Mouse (Mus musculus) left cerebral cortex, postnatal 25 days (tissue): Measurements from ENCODE around the gene Tmem230. TPM values are rescaled to one million over a fixed set of nuclear protein-coding genes. Genes with fewer than 3 reads are reported as not detected.

Source experiments
- DNase-seq, 2 experiments: peaks; one replicate each; pipeline ENCODE4 v3.0.0; 2022; ENCODE audit warnings: low spot score in 2 of 2, mixed read lengths in 1 of 2
- intact Hi-C: fragments of 180-260 bp; cut with DNase I; formaldehyde crosslinking; loops from one replicate; pipeline ENCODE4 v1.15.1; 2025
- total RNA-seq, 2 experiments: library from RNA; stranded (reverse); gene quantifications; 2 replicates each; pipeline ENCODE4 v1.2.3; 2021

The Tmem230 gene
- total RNA-seq, 2 experiments from 2014 or later = 32.1 TPM

GRCm38 (mm10) chr2:132276249-132276648 lies 28.6 kb upstream of the Tmem230 start:
- intact Hi-C loops = no loop called here
- no peak for DNase-seq

- intact Hi-C loops = no loop called here
- DNase-seq = no peak
Observed at GRCm38 (mm10) chr2:132275527-132275926, 27.9 kb upstream of the Tmem230 start.

DNA sequence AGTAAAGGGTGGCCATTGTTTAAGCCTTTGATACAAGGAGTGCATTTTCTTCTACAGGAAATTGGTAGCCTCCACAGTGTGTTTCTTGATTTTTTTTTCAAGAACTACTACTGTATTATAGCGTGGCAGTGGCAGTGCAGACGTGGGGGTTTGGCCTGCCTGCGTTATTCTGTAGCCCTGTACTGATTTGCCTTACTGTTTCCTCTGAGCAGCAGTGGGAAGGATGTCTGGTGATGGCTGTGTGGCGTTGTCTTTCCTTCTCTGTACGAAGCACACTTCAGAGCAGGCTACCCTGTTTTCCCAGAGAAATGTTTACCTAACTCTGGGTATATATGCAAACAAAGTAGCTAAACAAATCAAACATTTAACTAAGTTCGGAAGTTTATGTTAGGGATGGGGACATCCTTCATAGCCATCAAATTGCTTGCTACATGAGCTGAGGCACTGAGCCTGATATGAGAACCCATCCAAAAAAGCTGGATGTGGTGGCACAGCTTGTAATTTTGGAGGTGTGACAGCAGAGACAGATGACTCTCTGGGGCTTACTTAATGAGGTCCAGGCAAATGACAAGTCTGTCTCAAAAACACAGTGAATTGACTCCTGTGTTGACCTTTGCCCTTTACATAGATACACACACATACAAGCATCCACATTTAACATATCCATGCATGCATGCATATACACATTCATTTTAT lies 25.2 kb upstream of the Tmem230 start:
- no peak for DNase-seq
- intact Hi-C loops = no loop called here

DNA sequence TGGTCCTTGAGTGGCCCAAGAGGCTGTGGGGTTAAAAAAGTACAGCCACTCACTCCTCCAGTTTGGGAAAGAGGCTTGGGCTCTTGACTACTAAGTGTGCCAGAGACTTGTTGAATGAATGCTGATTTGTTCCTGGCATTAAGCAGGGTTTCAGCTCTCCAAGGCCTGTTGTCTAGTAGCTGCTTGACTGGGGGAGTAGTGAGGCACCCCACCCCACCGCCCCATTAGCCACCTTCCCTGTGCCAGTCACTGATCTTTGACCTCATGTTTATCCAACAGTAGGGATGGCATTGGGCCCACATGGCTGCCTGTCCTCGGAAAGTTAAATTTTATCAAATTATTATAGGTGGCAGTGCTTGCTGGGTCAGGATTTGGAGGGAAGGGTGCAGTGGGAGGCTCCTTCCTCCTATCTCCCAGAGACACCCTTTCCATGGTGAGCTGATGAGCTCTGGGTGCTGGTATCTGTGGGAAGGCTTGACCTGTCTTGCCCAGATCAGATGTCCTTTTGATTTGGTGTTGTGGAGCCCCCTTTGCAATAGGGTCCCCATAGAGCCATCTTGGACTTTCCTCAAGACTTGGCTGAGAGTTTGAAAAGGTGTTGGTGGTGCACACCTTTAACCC lies 22.8 kb upstream of the Tmem230 start:
- DNase-seq = no peak
- intact Hi-C loops = no loop called here

DNA sequence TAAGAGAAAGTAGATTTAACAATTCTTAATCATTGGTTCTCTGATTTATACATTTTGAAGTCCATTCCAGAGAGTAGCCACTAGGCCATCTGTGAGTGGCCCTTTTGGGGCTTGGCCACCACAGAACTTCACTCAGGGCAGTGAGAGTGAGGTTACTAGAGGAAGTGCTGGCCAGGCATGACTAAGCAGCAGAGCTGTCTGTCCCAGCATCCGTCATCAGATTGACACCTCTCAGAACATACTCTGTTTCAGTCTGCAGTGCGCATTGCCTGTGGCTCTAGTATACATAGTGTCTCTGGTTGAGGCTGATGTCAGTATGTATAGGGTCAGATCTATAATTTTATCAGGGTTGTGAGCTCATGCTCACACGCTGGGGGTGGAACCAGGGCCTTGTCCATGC lies 21.6 kb upstream of the Tmem230 start:
- no peak for DNase-seq
- intact Hi-C loops = no loop called here

GRCm38 (mm10) chr2:132266086-132266485 lies 18.5 kb upstream of the Tmem230 start:
- DNase-seq = no peak
- intact Hi-C loops = no loop called here

GRCm38 (mm10) chr2:132265196-132265595 lies 17.6 kb upstream of the Tmem230 start:
- DNase-seq = no peak
- intact Hi-C loops = no loop called here

DNA sequence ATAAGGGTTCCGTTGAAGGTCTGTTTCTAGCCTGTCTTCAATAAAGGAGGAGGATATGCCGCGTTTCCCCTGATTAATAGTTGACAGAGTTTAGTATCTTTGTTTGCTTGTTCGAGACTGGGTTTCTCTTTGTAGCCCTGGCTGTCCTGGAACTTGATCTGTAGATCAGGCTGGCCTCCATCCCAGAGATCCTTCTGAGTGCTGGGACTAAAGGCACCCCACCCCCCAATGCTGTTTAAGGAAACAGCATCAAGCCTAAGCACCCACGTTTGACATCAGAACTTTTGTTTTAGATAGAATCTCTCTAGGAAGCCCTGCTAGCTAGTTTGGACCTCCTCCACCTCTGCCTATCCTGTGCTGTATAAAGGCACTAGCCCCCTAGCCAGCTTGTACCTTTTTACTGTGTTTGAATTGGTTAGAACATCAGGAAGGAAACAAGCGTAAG lies 16.7 kb upstream of the Tmem230 start:
- intact Hi-C loops = loop anchor here (5.0 kb wide), 2 partner anchors 38 to 223 kb away; no protein-coding TSS in a partner anchor

DNA sequence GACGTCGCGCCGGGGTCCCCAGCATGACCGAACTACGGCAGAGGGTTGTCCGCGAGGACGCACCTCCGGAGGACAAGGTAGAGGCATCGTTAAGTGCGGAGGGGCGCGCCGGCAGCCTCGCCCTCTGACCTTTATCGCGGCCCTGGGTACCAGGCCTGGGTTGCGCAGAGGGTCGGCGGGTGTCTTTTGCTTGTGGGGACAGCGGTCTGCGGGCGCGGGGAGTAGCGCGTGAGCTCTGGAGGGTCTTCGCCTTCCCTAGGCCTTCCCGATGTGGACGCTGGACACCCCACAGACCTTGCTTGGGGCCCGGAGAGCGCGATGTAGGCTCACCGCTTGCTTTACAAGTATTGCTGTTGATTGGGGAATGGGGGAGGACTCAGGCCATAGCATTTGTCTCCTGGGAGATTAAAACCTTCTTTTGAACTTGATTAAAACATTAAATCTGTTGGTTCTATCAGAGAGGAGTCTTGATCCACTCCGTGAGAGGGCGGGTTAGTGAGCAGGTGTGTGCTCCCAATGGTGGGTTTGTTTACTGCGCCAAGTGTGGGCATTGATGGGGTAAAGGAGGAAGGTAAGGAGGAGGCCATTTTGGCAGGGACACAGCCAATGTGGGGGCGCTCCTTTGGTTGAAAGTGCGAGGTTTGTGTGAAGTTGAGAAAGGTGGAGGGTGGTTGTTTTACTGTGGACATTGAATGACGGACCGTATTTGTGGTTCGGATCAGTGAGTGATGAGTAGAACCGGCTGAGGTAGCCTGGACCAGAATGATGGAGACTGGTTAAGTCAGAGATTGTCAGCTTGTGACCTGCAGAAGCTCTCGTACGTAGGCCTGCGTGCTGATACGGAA lies 16.0 kb upstream of the Tmem230 start:
- peak; percentile 48 to 62 for DNase-seq
- intact Hi-C loops = loop anchor here (5.0 kb wide), 2 partner anchors 39 to 224 kb away; no protein-coding TSS in a partner anchor

More for the DNA sequence above, 16.7 kb upstream of the Tmem230 start:
- peak in 1 of 2 experiments; percentile 51 for DNase-seq

DNA sequence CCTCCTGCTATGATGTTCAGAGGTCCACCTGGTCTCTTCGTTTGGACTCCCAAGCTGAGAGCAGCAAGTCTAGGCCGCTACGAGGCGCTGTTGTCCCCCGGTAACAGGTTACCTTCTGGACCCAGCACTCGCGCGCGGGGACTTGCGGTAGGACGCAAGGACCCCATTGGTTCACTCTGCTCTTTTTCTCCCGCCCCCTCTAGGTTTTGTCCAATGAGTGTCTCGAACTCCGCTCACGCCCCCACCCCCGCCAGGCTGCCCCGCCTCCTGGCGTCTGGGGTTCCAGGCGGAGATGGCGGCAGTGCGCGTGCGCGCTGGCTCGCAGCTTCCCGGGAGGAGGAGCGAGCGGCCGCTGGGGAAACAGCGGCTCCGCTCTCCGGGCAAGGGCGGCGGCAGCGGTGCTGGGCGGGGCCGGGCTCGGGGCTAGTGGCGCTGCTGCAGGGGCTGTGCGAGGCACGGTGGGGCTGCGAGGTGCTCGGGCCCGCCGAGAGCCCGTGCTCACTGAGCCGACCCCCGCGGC lies 15.3 kb upstream of the Tmem230 start, which contains the start of gene Cds2:
Cds2 (plus strand) TSS at position 270 of the 520 bp plus-strand sequence.
- intact Hi-C loops = loop anchor here (5.0 kb wide), 2 partner anchors 39 to 224 kb away; no protein-coding TSS in a partner anchor
- peak; percentile 98 to 100 for DNase-seq

DNA sequence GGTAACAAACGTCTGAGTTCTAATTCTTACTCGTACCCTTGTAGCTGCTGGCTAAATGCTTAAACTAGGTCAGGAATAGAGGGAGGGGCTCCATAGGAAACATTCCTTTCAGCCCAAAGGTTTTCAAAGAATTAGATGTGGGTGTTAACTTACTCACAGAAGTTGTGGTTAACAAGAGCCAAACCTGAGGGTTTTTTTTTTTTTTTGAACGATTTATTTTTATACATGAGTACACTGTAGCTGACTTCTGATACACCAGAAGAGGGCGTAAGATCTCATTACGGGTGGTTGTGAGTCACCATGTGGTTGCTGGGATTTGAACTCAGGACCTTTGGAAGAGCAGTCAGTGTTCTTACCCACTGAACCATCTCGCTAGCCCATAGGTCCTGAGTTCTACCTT lies 14.6 kb upstream of the Tmem230 start:
- intact Hi-C loops = loop anchor here (5.0 kb wide), 2 partner anchors 40 to 225 kb away; no protein-coding TSS in a partner anchor

GRCm38 (mm10) chr2:132260601-132261000 lies 13.0 kb upstream of the Tmem230 start:
- DNase-seq = no peak
- intact Hi-C loops = loop anchor here (5.0 kb wide), 2 partner anchors 42 to 227 kb away; no protein-coding TSS in a partner anchor

More for the DNA sequence above, 14.6 kb upstream of the Tmem230 start:
- no peak for DNase-seq

DNA sequence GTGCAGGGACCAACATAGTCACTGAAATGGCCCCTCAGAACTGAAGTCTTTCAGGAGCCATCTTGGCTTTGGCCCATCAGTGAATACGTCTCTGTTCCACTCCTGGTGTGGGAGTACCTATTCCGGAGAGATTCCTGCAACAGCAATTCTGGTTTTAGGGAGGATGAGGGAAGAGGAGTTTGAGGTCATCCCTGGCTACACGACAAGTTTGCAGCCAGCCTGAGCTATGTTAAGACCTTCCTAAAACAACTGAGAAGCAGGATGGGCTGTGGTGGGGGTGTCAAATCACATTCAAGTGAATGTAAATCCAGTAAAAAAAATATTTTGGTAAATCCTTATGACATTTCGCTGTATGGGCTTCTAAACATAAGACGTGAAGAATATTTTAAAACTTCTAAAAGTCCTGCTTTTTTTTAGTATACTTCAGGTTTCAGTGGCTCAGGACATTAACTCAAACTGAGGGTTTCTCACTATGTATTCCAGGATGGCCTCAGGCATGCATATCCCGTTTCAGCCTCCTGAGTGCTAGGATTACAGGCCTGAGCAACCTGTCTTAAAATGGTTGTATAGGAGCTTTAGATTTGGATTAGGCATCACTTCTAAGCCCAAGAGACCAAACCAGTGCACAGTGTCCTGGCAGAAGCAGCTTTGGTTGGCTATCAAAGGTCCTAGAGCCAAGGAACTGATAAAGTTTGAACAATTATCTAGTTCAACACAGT lies 9.9 kb upstream of the Tmem230 start:
- intact Hi-C loops = no loop called here
- DNase-seq = peak in 1 of 2 experiments; percentile 62

GRCm38 (mm10) chr2:132253603-132254002 lies 6.0 kb upstream of the Tmem230 start:
- intact Hi-C loops = no loop called here
- DNase-seq = no peak

- intact Hi-C loops = no loop called here
- peak; percentile 96 to 99 for DNase-seq
Observed at GRCm38 (mm10) chr2:132252542-132253528, 5.2 kb upstream of the Tmem230 start, which contains the start of gene Pcna. Pcna (minus strand) TSS chr2:132253314.

DNA sequence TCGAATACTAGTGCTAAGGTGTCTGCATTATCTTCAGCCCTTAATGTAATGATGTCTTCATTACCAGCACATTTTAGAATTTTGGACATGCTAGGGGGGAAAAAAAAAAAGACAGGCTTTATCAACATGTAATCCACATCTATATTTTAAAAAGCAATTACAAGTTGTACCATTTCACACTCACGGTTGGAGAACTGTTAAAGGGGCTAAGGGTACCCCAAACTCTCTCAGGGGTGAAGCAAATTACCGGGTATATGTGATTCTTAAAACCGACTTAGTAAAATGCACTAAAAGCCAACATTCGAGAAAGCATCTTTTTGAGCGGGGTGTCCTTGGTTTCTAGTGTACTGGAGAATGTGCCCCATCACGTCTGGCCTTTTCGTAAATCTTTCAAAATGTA lies 4.3 kb upstream of the Tmem230 start:
- intact Hi-C loops = no loop called here
- DNase-seq = no peak

GRCm38 (mm10) chr2:132243370-132243769 lies 4.2 kb downstream of the Tmem230 start:
- intact Hi-C loops = loop anchor here (5.0 kb wide), 1 partner anchor 101 kb away; no protein-coding TSS in a partner anchor

DNA sequence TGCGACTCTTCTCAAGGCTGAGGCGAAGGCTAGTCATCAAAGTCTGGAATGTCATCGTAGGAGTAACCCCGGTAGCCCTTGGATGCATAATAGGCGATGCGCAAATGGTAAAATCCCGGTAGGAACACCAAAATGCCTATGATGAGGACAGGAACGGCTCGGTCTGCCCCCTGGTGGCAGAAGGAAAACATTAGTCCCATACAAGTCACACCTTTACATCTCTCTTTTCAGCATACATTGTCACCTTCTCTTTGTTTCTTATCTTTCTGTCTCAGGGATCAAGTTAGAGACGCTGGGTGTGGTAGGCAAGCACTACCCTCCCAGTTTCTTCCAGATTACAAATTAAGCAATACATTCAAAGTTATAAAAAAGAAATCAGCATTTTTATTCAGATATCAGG lies 7.2 kb downstream of the Tmem230 start:
- intact Hi-C loops = loop anchor here (2.0 to 5.0 kb wide), 2 partner anchors 98 to 258 kb away; no protein-coding TSS in a partner anchor
- peak; percentile 65 to 80 for DNase-seq

More at GRCm38 (mm10) chr2:132243370-132243769, 4.2 kb downstream of the Tmem230 start:
- no peak for DNase-seq
